Mouse (Mus musculus) urinary bladder, postnatal 36 days (tissue): ENCODE measurements at regions not wholly inside any gene's neighbourhood (a gene's known extent, or its start where the extent isn't known, plus 50 kb on each side); places are given as distances from the start of the nearest gene placed in this dataset.
A peak's percentile ranks its signal among the peaks of the same experiment; 100 is the strongest.

Experiments used
- DNase-seq, 2 experiments: peaks; one replicate each; pipeline ENCODE4 v3.0.0; 2022; ENCODE audit warnings: low spot score in 2 of 2, mixed read lengths in 1 of 2

- no peak for DNase-seq
Measured at GRCm38 (mm10) chr10:110534387-110534786, 78.4 kb upstream of the Nav3 start.

DNA sequence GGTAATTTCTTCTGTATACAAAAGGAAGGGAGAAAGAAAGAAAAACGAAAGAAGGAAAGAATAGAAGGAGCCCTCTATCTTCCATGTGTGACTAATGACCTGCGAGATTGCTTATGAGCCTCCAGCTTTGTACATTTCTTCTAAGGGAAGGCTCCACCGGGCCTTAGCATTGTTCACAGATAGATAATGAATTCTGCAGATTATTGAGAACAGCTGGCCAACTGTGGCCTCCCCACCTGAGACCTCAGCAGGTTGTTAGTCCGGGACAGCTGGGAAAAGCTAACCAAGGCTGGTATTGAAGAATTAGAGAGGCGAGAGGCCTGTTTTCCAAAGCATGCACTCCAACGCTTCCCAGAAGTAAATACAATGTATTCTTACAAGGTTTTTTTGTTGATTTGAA is 86.7 kb upstream of the Nav3 start:
- DNase-seq: no peak

- no peak for DNase-seq
Measured at GRCm38 (mm10) chr10:110548391-110548790, 92.4 kb upstream of the Nav3 start.

- DNase-seq: no peak
Measured at GRCm38 (mm10) chr10:110553954-110554353, 98.0 kb upstream of the Nav3 start.

DNA sequence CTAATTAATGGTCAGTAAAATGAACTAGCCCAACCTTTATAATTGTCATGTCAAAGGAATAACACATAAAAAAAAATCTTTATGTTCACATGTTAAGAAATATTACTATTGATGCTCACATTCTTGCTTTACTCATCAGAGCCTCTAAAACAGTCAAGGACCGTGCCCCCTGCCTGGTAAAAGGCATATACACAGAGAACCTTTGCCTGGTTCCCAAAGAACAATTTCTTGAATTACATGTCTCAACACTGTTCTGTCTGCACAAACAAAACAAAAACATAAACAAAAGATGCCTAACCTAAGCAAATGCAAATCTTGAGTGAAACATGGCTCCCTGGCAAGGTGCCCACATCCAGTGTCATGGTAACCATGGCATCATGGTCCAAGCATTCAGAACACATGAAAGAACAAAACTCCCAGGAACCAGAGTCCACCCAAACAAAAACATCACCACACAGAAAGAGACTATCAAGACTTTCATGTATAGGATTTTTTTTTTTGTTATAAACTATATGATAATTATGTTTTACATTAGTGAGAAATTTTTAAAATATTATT is 100.4 kb upstream of the Nav3 start:
- no peak for DNase-seq

DNA sequence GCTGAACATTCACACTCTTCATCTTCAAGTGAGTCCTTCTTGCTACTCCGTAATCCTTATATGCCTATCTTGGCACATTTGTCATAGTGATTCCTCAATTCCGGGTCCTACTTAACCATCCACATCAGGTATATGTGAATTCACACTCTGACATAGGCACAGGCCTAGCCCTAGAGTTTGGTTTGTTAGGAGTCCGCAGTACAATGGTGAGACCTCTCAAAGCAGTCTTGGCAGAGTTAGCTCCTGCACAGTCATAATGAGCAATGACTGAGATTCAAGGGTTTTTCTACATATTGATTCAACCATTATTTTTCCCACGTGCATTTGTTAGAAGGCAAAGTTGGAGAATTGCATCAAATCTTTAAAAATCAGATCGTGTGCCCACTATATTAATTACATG is 107.1 kb upstream of the Nav3 start:
- DNase-seq: no peak

- DNase-seq: no peak
Measured at GRCm38 (mm10) chr10:110563571-110563970, 107.6 kb upstream of the Nav3 start.

DNA sequence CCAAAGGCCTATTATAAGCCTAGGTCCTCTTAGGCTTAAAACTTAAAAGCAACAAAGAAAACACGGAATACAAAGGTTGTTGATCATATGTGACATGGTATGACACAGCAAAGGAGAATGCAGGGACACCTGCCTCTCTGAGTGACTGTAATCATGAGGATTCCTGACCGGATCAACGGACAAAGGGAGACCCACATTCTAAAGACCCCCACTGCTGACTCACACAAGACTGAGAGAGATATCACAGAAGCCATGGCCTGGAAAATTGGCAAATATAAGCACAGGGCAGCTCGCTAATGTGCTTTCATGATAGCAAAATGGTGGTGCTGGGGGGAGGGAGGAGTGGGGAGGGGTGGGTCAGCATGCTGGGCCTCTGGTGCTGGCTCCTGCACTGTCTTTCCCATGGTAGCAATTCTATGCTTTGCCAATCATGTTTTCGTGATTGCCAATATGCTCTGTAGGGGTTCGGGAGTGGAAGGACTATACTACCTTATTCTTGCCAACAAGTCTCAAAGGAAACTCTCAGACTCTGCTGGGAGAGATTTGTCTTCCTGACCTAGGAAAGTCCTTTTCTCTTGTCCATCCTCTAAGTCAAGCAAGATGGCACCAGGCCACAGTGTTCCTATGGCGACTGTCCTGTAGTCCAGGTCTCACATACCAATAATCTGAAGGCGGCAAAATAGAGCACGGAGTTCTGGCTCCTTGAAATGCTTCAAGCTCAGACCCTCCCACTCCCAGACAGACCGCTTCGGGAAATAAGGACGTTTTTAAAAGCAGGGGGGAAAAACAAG is 110.5 kb upstream of the Nav3 start:
- DNase-seq: no peak

- DNase-seq: no peak
Measured at GRCm38 (mm10) chr10:110570465-110570864, 114.5 kb upstream of the Nav3 start.

- no peak for DNase-seq
Measured at GRCm38 (mm10) chr10:110571179-110571578, 115.2 kb upstream of the Nav3 start.

DNA sequence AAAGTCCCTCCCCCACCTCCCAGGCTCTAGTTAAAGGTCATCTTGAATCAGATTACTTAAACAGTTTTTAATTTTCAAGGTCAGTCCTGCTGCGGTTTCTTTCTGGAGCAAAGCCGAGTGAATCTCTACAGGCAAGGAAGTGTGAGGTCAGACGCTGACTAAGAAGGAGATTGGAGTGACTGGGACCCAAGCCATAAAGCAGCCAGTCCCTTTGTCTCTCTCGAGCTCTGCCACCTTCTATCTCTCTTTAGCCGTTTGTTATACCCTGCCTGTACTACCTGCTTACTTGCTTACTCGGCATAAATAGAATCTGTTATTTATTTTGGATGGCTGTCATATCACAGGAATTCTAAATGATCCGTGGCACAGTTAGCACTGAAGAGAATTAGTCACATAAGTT is 117.5 kb upstream of the Nav3 start:
- no peak for DNase-seq

GRCm38 (mm10) chr10:110586029-110586428 is 130.0 kb upstream of the Nav3 start:
- DNase-seq: no peak

- DNase-seq: no peak
Measured at GRCm38 (mm10) chr10:110586507-110586906, 130.5 kb upstream of the Nav3 start.

DNA sequence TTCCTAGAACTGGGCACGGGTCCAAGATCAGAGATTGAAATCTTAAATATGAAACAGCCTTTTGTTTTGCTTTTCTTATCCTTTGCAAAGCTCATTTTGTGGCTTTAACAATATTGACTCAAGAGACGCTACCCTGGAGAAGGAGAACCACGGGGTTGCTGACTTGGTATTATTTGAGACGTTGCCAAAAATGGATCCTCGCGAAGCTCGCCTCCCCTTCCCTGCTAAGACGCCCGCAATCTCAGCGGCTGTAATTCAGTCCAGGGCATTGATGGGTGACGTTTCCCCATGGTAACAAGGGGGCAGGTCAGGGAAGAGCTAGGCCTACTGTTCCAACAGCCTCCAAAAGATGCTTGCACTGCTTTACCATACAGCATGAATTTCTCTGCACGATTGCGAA is 131.5 kb upstream of the Nav3 start:
- DNase-seq: peak in 1 of 2 experiments; percentile 4

GRCm38 (mm10) chr10:110600352-110600853 is 144.4 kb upstream of the Nav3 start:
- no peak for DNase-seq

GRCm38 (mm10) chr10:110610336-110610735 is 134.9 kb upstream of the E2f7 start:
- no peak for DNase-seq

DNA sequence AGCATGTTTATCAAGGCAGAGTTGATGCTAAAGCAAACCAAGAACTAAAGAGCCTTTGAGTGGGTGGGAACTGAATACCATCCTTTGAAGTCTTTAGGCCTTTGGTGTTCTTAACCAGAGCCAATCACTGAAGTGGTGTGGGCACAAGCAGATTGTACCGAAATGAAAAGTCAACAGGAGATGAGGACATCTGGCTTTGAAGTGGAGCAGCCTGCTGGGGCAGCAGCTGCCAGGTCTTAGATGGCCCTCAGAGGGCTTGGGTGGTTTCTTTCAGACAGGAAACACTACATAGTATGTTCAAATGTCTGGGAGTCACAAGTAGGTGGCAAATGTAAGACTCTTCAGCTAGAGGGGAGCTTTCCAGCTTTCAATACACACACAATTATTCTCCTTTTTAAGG is 128.2 kb upstream of the E2f7 start:
- no peak for DNase-seq

- DNase-seq: no peak
Measured at GRCm38 (mm10) chr10:110619193-110619592, 126.0 kb upstream of the E2f7 start.

GRCm38 (mm10) chr10:110625644-110626043 is 119.6 kb upstream of the E2f7 start:
- no peak for DNase-seq

DNA sequence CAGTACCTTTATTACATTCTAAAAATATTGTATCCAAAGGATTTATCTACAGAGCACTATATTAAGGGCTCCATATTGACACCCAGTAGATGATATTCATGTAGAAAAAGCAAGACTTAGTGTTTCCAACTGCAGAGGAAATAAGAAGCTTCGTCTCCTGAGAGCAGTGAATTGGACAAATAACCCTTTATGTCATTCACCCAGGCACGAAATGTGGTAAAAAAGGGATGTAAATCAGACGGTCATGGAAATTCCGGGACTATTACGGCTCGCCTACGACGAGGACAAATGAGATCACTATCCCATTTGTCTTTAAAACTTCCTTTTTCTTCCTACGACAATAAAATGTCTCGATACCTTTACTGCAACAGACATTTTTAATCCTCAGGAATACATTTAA is 104.8 kb upstream of the E2f7 start:
- no peak for DNase-seq

DNA sequence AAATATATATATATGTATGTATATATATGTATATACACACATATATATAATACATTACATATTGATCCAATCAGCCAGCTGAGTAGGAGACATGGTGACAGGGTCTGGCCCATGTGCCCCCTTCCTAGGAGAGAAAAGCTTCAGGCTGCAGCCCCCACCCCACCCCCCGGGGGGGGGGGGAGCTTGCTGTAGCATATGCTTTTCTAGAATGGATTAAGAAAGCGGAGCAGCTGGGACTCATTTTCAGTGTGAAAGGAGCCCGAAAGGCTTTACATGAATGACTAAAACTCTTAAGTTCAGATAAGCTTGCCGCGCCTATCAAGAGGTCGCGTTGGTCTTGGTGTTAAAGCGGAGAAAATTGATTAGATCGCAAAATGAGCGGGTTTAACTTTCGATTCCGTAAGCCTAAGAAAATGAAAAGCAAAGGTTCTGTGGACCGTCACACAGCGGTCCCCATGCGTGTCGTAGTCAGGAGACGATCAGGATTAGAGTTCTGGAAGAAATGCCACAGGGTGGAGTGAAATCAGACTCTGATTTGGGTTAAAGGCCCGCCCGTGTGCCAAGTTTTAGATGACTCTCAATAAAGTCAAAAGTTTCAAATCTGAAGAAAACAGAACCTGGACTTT is 103.1 kb upstream of the E2f7 start:
- no peak for DNase-seq

DNA sequence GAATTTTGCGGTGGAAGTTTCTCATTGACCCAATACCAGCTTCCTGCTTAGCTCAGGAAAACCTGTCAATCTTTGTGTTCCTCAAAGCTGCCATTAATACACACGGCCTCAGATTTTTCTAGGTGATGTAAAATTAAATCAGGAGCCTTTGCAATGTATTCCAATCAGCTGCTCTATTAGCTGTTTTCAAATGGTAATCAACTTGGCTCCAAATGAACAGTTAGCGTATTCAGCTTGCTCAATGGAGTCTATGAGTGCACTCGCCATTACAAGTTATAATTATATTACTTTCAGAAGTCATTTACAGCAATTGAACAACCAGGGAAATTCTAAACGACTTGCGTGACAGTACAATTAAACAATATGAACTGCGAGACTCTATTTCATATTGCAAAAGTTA is 97.6 kb upstream of the E2f7 start:
- DNase-seq: no peak

- no peak for DNase-seq
Measured at GRCm38 (mm10) chr10:110650107-110650506, 95.1 kb upstream of the E2f7 start.
